8 mouse cellular contexts compared by ENCODE assay signal in the genomic region with DNA sequence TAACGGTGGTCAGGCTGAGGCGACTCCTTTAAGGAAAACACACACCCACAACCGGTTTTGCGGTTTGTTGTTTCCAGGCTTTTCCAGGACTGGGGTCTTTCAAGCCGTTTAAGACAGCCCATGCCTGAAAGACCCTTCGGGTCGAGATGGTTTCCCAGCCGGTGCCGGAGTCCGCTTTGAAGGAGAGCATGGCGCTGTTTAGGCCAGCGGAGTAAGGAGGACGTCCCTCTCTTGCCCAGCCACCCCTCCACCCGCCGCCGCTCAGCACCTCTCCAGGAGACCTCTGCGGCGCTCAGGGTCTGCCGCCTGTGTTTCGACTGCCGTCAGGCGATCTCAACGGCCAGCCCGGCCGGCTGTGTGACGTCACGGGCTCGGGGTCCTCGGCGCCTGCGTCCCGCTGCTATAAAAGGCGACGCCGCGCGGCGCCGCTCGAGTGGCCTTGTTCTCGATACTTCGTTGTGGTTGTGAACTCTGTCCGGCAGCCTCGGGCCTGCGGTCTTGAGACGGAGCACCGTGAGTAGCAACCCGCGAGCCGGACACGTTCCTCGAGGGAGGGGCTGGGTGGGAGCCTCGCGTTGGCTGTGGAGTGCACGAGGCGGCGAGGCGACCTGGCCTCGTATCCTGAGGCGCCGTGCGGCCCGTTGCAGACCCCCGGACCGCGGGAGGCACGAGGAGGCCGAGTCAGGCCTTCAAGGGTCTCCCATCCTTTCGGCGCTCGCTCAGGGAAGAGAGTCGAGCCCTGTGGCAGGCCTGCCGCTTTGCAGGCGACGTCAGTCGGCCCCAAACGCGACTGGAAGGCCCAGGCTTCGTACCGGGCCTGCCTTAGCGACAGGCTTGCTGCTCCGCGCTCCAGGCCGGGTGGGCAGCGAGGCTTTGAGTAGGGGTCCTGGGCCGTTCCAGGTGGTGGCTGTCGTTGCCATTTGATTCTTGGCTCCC. TPM values are rescaled to one million over a fixed set of nuclear protein-coding genes. Genes with fewer than 3 reads are reported as not detected.
DNase-seq lines count a peak whose midpoint lies in the region; ATAC-seq and TF ChIP-seq lines count a peak whose summit lies in the region.

Skp1a (plus strand) TSS at position 390 of the 936 bp plus-strand sequence.

- no peaks in the 10 kb centered on the region for H3K27me3 ChIP-seq in forebrain, embryonic 12.5 days
- H3K27me3 ChIP-seq in heart, postnatal 0 days (ENCODE audit: control insufficient read depth, insufficient read depth, low read length): no peaks in the 10 kb centered on the region
- no peaks in the 10 kb centered on the region for H3K27me3 ChIP-seq in liver, embryonic 16.5 days (ENCODE audit: control insufficient read depth, insufficient read depth, low read depth, low read length)
- no peaks in the 10 kb centered on the region for H3K27me3 ChIP-seq in neural tube, embryonic 13.5 days
- H3K27me3 ChIP-seq in testis, adult 2 months (ENCODE audit: control insufficient read depth, insufficient read depth, low read length): no peaks in the 10 kb centered on the region

- H3K4me1 ChIP-seq in forebrain, embryonic 12.5 days: peaks cover 21% of the 10 kb centered on the region
- peaks cover 22% of the 10 kb centered on the region for H3K4me1 ChIP-seq in heart, postnatal 0 days (ENCODE audit: control insufficient read depth, insufficient read depth)
- H3K4me1 ChIP-seq in liver, embryonic 16.5 days (ENCODE audit: control insufficient read depth, low read depth, low read length): peaks cover 11% of the 10 kb centered on the region
- peaks cover 32% of the 10 kb centered on the region for H3K4me1 ChIP-seq in neural tube, embryonic 13.5 days (replicated peaks)
- peaks cover 3% of the 10 kb centered on the region for H3K4me1 ChIP-seq in testis, adult 2 months (ENCODE audit: control insufficient read depth, insufficient read depth, low read length)

- peaks cover 9% of the 10 kb centered on the region for H3K36me3 ChIP-seq in forebrain, embryonic 12.5 days (replicated peaks)
- 0 out of 2 replicates have a peak, but pooled peaks cover 9% of the 10 kb centered on the region for H3K36me3 ChIP-seq in heart, postnatal 0 days (replicated peaks; ENCODE audit: control insufficient read depth, insufficient read depth, low read length)
- H3K36me3 ChIP-seq in liver, embryonic 16.5 days (ENCODE audit: control insufficient read depth, insufficient read depth): no peaks in the 10 kb centered on the region
- peaks cover 9% of the 10 kb centered on the region; the same call in 1 of the 2 replicates for H3K36me3 ChIP-seq in neural tube, embryonic 13.5 days
- H3K36me3 ChIP-seq in testis, adult 2 months (ENCODE audit: control insufficient read depth, insufficient read depth, low read length): no peaks in the 10 kb centered on the region

- 0 out of 2 replicates have a peak, but pooled peaks have one; percentile 1 for TF ChIP-seq CTCF in heart, postnatal 0 days (IDR thresholded peaks at IDR 0.05; ENCODE audit: low read depth)
- no peak for TF ChIP-seq CTCF in testis, adult 2 months (IDR thresholded peaks at IDR 0.05; ENCODE audit: control insufficient read depth, insufficient read depth, insufficient replicate concordance, low read depth, low read length)

- peak; percentile 90 for TF ChIP-seq EP300 in heart, postnatal 0 days (IDR thresholded peaks at IDR 0.05; ENCODE audit: low read depth)

- WGBS in forebrain, embryonic 12.5 days: under 1% methylated on average over 87 of the region's 87 CpGs
- under 1% methylated on average over 83 of the region's 87 CpGs for WGBS in heart, postnatal 0 days
- WGBS in liver, embryonic 16.5 days (ENCODE audit: insufficient replicate concordance): under 1% methylated on average over 82 of the region's 87 CpGs
- WGBS in neural tube, embryonic 13.5 days: under 1% methylated on average over 87 of the region's 87 CpGs

- H3K4me3 ChIP-seq in forebrain, embryonic 12.5 days (replicated peaks): peak within 1 kb of the TSS; percentile 98
- peak within 1 kb of the TSS; percentile 98 for H3K4me3 ChIP-seq in heart, postnatal 0 days (ENCODE audit: low read depth, low read length)
- H3K4me3 ChIP-seq in liver, embryonic 16.5 days (ENCODE audit: low read depth, low read length): peak within 1 kb of the TSS; percentile 92
- H3K4me3 ChIP-seq in neural tube, embryonic 13.5 days: peak within 1 kb of the TSS; percentile 98
- H3K4me3 ChIP-seq in testis, adult 2 months (ENCODE audit: control insufficient read depth, low read depth, low read length): peak within 1 kb of the TSS; percentile 98

- TF ChIP-seq POLR2A in testis, adult 2 months (IDR thresholded peaks at IDR 0.05; ENCODE audit: control insufficient read depth, low read depth, low read length): peak; percentile 99

- peak within 1 kb of the TSS; percentile 99 for H3K9ac ChIP-seq in forebrain, embryonic 12.5 days
- H3K9ac ChIP-seq in heart, postnatal 0 days (replicated peaks; ENCODE audit: low read depth, low read length): peak within 1 kb of the TSS; percentile 100
- peak within 1 kb of the TSS; percentile 97 for H3K9ac ChIP-seq in liver, embryonic 16.5 days (ENCODE audit: low read depth, low read length)
- peak within 1 kb of the TSS; percentile 98 for H3K9ac ChIP-seq in neural tube, embryonic 13.5 days

- peak within 1 kb of the TSS; percentile 98 for H3K27ac ChIP-seq in forebrain, embryonic 12.5 days
- peak within 1 kb of the TSS; percentile 98 for H3K27ac ChIP-seq in heart, postnatal 0 days (ENCODE audit: low read depth)
- peak within 1 kb of the TSS; percentile 92 for H3K27ac ChIP-seq in liver, embryonic 16.5 days (ENCODE audit: low read length)
- peak within 1 kb of the TSS; percentile 100 for H3K27ac ChIP-seq in neural tube, embryonic 13.5 days (replicated peaks)
- H3K27ac ChIP-seq in testis, adult 2 months (ENCODE audit: control insufficient read depth, insufficient read depth, low read depth, low read length): peak within 1 kb of the TSS; percentile 99

- DNase-seq in CD8-positive naive resting alpha-beta T cell, adult 2 months (ENCODE audit: low read depth in 2 of 2, low spot score in 2 of 2): peak; percentile 89 to 90
- peak; percentile 71 for DNase-seq in c-Kit-positive CD71-positive TER-119-negative erythroid progenitor cells, embryonic 14.5 days (ENCODE audit: low read depth)
- peak; percentile 87 for DNase-seq in heart, postnatal 0 days (ENCODE audit: low spot score)
- peak; percentile 95 to 97 for DNase-seq in kidney, postnatal 4 days

- H3K4me2 ChIP-seq in forebrain, embryonic 12.5 days: peak within 1 kb of the TSS; percentile 80
- peak within 1 kb of the TSS; percentile 92 for H3K4me2 ChIP-seq in heart, postnatal 0 days (ENCODE audit: low read depth, low read length)
- peak within 1 kb of the TSS; percentile 69 for H3K4me2 ChIP-seq in liver, embryonic 16.5 days (ENCODE audit: low read depth, low read length)
- peak within 1 kb of the TSS; percentile 90 for H3K4me2 ChIP-seq in neural tube, embryonic 13.5 days

- ATAC-seq in forebrain, embryonic 12.5 days (ENCODE audit: low FRiP score): peak; percentile 93
- peak; percentile 86 for ATAC-seq in heart, postnatal 0 days (ENCODE audit: insufficient read depth, low read depth)
- peak; percentile 87 for ATAC-seq in liver, embryonic 16.5 days (ENCODE audit: low read depth)
- ATAC-seq in neural tube, embryonic 13.5 days (ENCODE audit: low read depth): peak; percentile 94

- H3K9me3 ChIP-seq in forebrain, embryonic 12.5 days: no peaks in the 10 kb centered on the region
- no peaks in the 10 kb centered on the region for H3K9me3 ChIP-seq in heart, postnatal 0 days (replicated peaks; ENCODE audit: control insufficient read depth, low read length)
- H3K9me3 ChIP-seq in liver, embryonic 16.5 days (replicated peaks; ENCODE audit: control insufficient read depth, low read length): no peaks in the 10 kb centered on the region
- no peaks in the 10 kb centered on the region for H3K9me3 ChIP-seq in neural tube, embryonic 13.5 days

RNA-seq across cellular contexts. Expression of gene Skp1a, which starts in this region (rescaled TPM):
- 958 and 1,041 TPM in 2 replicates for polyA plus RNA-seq in forebrain, embryonic 12.5 days (2016; fragmentation: Nextera tagmentation; extraction: Ambion mirVana)
- total RNA-seq in heart, postnatal 0 days (2014; rRNA removed; ENCODE audit: low replicate concordance): 158 and 163 TPM in 2 replicates
- polyA plus RNA-seq in heart, postnatal 0 days (2015; fragmentation: Nextera tagmentation; extraction: Ambion mirVana): 492 and 524 TPM in 2 replicates
- polyA plus RNA-seq in liver, embryonic 16.5 days (2015; fragmentation: Nextera tagmentation; extraction: Ambion mirVana): 247 and 265 TPM in 2 replicates
- 1,170 and 1,204 TPM in 2 replicates for polyA plus RNA-seq in neural tube, embryonic 13.5 days (2015; fragmentation: Nextera tagmentation; extraction: Ambion mirVana)
- polyA plus RNA-seq in testis, adult 2 months (2012; rRNA removed): 89.0 and 95.9 TPM in 2 replicates

Comparison
In these comparisons a context has a peak if more than half of its experiments do, and no peak if none do; other contexts are left out.
1. Peak in every context shown above with its lines: DNase-seq, ATAC-seq, H3K4me3 ChIP-seq and H3K27ac ChIP-seq.